Mouse (Mus musculus) liver, embryonic 14.5 days (tissue): ENCODE results near the gene Flg2. TPM values are rescaled to one million over a fixed set of nuclear protein-coding genes. Genes with fewer than 3 reads are reported as not detected.

ENCODE experiments used
- ATAC-seq: fragments of 200-750 bp; cut with Nextera tagmentation; 2 replicates; pipeline ENCODE4 v1.8.0; 2017; ENCODE audit warnings: moderate number of reproducible peaks, mild to moderate bottlenecking, moderate library complexity; ENCODE audit not compliant: insufficient read depth
- DNase-seq, 3 experiments: peaks; one replicate each; pipeline ENCODE4 v3.0.0-alpha.2; 2012 to 2013; ENCODE audit warnings: low read depth in 3 of 3, low spot score in 3 of 3
- H3K27ac ChIP-seq: fragments of 300-500 bp; sonication (generic); 2 replicates; pipeline ENCODE4 v1.5.1; 2014; ENCODE audit warnings: moderate library complexity, mild to moderate bottlenecking, control low read depth, inconsistent platforms
- H3K27me3 ChIP-seq: fragments of 300-500 bp; sonication (generic); 2 replicates; pipeline ENCODE4 v1.6.1; 2014; ENCODE audit warnings: mild to moderate bottlenecking, low read length, moderate library complexity; ENCODE audit not compliant: control insufficient read depth, insufficient read depth
- H3K36me3 ChIP-seq: fragments of 300-500 bp; sonication (generic); replicated peaks from 2 replicates; pipeline ENCODE4 v1.6.1; 2014; ENCODE audit warnings: low read depth; ENCODE audit not compliant: control insufficient read depth, insufficient read depth
- H3K4me1 ChIP-seq, 2 experiments: fragments of 200-500 bp in 1 of 2; fragments of 300-500 bp in 1 of 2; sonication (generic) in 1 of 2; replicated peaks; 2 replicates each; pipeline ENCODE4 v1.6.1; 2012 to 2014; ENCODE audit warnings: antibody characterized with exemption in 1 of 2, inconsistent platforms in 1 of 2, low read length in 1 of 2; ENCODE audit not compliant: control insufficient read depth in 2 of 2, insufficient read depth in 2 of 2
- H3K4me2 ChIP-seq: fragments of 300-500 bp; sonication (generic); 2 replicates; pipeline ENCODE4 v1.6.1; 2014; ENCODE audit warnings: low read depth, mild to moderate bottlenecking, control low read depth, moderate library complexity
- H3K4me3 ChIP-seq, 2 experiments: fragments of 200-500 bp in 1 of 2; fragments of 300-500 bp in 1 of 2; sonication (generic) in 1 of 2; 2 replicates each; pipeline ENCODE4 v1.5.1; 2012 to 2014; ENCODE audit warnings: low read depth in 2 of 2, low read length in 2 of 2, mild to moderate bottlenecking in 2 of 2, control low read depth in 1 of 2, inconsistent platforms in 1 of 2, moderate library complexity in 1 of 2; ENCODE audit not compliant: insufficient read depth in 1 of 2
- H3K9ac ChIP-seq: fragments of 300-500 bp; sonication (generic); replicated peaks from 2 replicates; pipeline ENCODE4 v1.6.1; 2014; ENCODE audit warnings: mild to moderate bottlenecking, control low read depth, moderate library complexity
- H3K9me3 ChIP-seq: fragments of 300-500 bp; sonication (generic); 2 replicates; pipeline ENCODE4 v1.6.1; 2016; ENCODE audit warnings: low read length, mixed read lengths; ENCODE audit not compliant: control insufficient read depth
- CTCF ChIP-seq: IDR thresholded peaks from 2 replicates; pipeline ENCODE4 v1.5.1; 2016; ENCODE audit warnings: antibody characterized with exemption, low read depth, control low read depth
- EP300 ChIP-seq: IDR thresholded peaks from 2 replicates; pipeline ENCODE4 v1.6.1; 2016; ENCODE audit warnings: antibody characterized with exemption, low read depth
- WGBS: fragments of 180-500 bp; shearing (Covaris S2); extraction: QIAGEN DNeasy Blood & Tissue Kit; methylation state at CpG from one replicate; pipeline ENCODE4 v1.1.7; 2014; ENCODE audit not compliant: insufficient replicate concordance; 5-methylcytosine and 5-hydroxymethylcytosine counted together
- polyA plus RNA-seq, 2 experiments: library from polyadenylated mRNA; depleted of rRNA in 1 of 2; stranded (reverse) in 1 of 2; unstranded in 1 of 2; fragments of >200 nt; fragmentation: Nextera tagmentation in 1 of 2; extraction: Ambion mirVana in 1 of 2; gene quantifications; 2 replicates each; pipeline versions ENCODE4 v1.2.1 to v1.2.3; 2012 to 2014

The Flg2 gene
- polyA plus RNA-seq, 2 experiments: not detected

GRCm38 (mm10) chr3:93202499-93202898 lies 5.4 kb downstream of the Flg2 start:
- H3K27ac ChIP-seq: no peak overlapping the region
- no peaks in the 10 kb centered on the region for H3K27me3 ChIP-seq
- ATAC-seq: no peak
- H3K9ac ChIP-seq: no peak overlapping the region
- no peaks in the 10 kb centered on the region for H3K36me3 ChIP-seq
- no peak overlapping the region for H3K4me3 ChIP-seq
- no peak for DNase-seq
- no peak overlapping the region for H3K4me2 ChIP-seq
- H3K9me3 ChIP-seq: no peaks in the 10 kb centered on the region; the same call in 1 of the 2 replicates
- H3K4me1 ChIP-seq: no peaks in the 10 kb centered on the region
- WGBS: 57% methylated on average over 4 of the region's 4 CpGs
- no peak for TF ChIP-seq EP300
- no peak for TF ChIP-seq CTCF

Other genes starting within 250 kb of the Flg2 start
- gene Lce3d, start 239.9 kb upstream of the Flg2 start, polyA plus RNA-seq (2012; rRNA removed): not detected in 2 replicates
- gene Lce3d, start 239.9 kb upstream of the Flg2 start, polyA plus RNA-seq (2014; fragmentation: Nextera tagmentation; extraction: Ambion mirVana): not detected in 2 replicates
- gene Lce3e, start 230.2 kb upstream of the Flg2 start, polyA plus RNA-seq (2012; rRNA removed): not detected in 2 replicates
- not detected in 2 replicates for gene Lce3e, start 230.2 kb upstream of the Flg2 start, polyA plus RNA-seq (2014; fragmentation: Nextera tagmentation; extraction: Ambion mirVana)
- gene Lce3f, start 205.1 kb upstream of the Flg2 start, polyA plus RNA-seq (2012; rRNA removed): not detected in 2 replicates
- gene Lce3f, start 205.1 kb upstream of the Flg2 start, polyA plus RNA-seq (2014; fragmentation: Nextera tagmentation; extraction: Ambion mirVana): not detected in 2 replicates
- gene Crct1, start 181.6 kb upstream of the Flg2 start, polyA plus RNA-seq (2012; rRNA removed): not detected in 2 replicates
- gene Crct1, start 181.6 kb upstream of the Flg2 start, polyA plus RNA-seq (2014; fragmentation: Nextera tagmentation; extraction: Ambion mirVana): not detected in 2 replicates
- gene Lce1m, start 178.2 kb upstream of the Flg2 start, polyA plus RNA-seq (2012; rRNA removed): not detected in 2 replicates
- gene Lce1m, start 178.2 kb upstream of the Flg2 start, polyA plus RNA-seq (2014; fragmentation: Nextera tagmentation; extraction: Ambion mirVana): not detected in 2 replicates
- gene Gm4858, start 128.5 kb upstream of the Flg2 start, polyA plus RNA-seq (2012; rRNA removed): not detected in 2 replicates
- not detected in 2 replicates for gene Gm4858, start 128.5 kb upstream of the Flg2 start, polyA plus RNA-seq (2014; fragmentation: Nextera tagmentation; extraction: Ambion mirVana)
- gene Crnn, start 52.5 kb upstream of the Flg2 start, polyA plus RNA-seq (2012; rRNA removed): not detected in 2 replicates
- gene Crnn, start 52.5 kb upstream of the Flg2 start, polyA plus RNA-seq (2014; fragmentation: Nextera tagmentation; extraction: Ambion mirVana): not detected in 2 replicates
- gene Flg, start 76.2 kb downstream of the Flg2 start, polyA plus RNA-seq (2012; rRNA removed): not detected in 2 replicates
- not detected in 2 replicates for gene Flg, start 76.2 kb downstream of the Flg2 start, polyA plus RNA-seq (2014; fragmentation: Nextera tagmentation; extraction: Ambion mirVana)
- gene Hrnr, start 122.5 kb downstream of the Flg2 start, polyA plus RNA-seq (2012; rRNA removed): not detected in 2 replicates
- gene Hrnr, start 122.5 kb downstream of the Flg2 start, polyA plus RNA-seq (2014; fragmentation: Nextera tagmentation; extraction: Ambion mirVana): not detected in 2 replicates
- gene Rptn, start 196.4 kb downstream of the Flg2 start, polyA plus RNA-seq (2012; rRNA removed): 0.01 TPM in 2 replicates
- not detected in 2 replicates for gene Rptn, start 196.4 kb downstream of the Flg2 start, polyA plus RNA-seq (2014; fragmentation: Nextera tagmentation; extraction: Ambion mirVana)
- gene Tchh, start 245.1 kb downstream of the Flg2 start, polyA plus RNA-seq (2012; rRNA removed): 0.04 TPM in 1 of 2 replicates, not detected in the other
- gene Tchh, start 245.1 kb downstream of the Flg2 start, polyA plus RNA-seq (2014; fragmentation: Nextera tagmentation; extraction: Ambion mirVana): 0.04 and 0.11 TPM in 2 replicates